Mouse (Mus musculus) E14TG2a.4 (cell line): Measurements from ENCODE around the gene Dll4.

ENCODE experiments used
- CTCF ChIP-seq: conservative IDR thresholded peaks from 2 replicates; pipeline ENCODE4 v1.5.1; 2014; ENCODE audit warnings: low read length
- POU5F1 ChIP-seq: IDR thresholded peaks from 2 replicates; pipeline ENCODE4 v1.6.1; 2014; ENCODE audit warnings: low read length, borderline replicate concordance

GRCm38 (mm10) chr2:119289014-119289416 is 36.6 kb upstream of the Dll4 start:
- TF ChIP-seq CTCF (no peak), POU5F1 (no peak)
